Mouse (Mus musculus) neural tube, embryonic 11.5 days (tissue): ENCODE measurements around the gene Apoa2. TPM values are rescaled to one million over a fixed set of nuclear protein-coding genes. Genes with fewer than 3 reads are reported as not detected.

Source experiments
- ATAC-seq: fragments of 200-750 bp; cut with Nextera tagmentation; 2 replicates; pipeline ENCODE4 v1.8.0; 2017; ENCODE audit warnings: moderate number of reproducible peaks, mild to moderate bottlenecking, moderate TSS enrichment, moderate library complexity; ENCODE audit not compliant: insufficient read depth, low FRiP score, low TSS enrichment
- DNase-seq: peaks from one replicate; pipeline ENCODE4 v3.0.0-alpha.2; 2015; ENCODE audit warnings: low spot score
- H3K27ac ChIP-seq: fragments of 300-500 bp; sonication (generic); 2 replicates; pipeline ENCODE4 v1.5.1; 2014; ENCODE audit warnings: low read depth, mild to moderate bottlenecking, low read length
- H3K27me3 ChIP-seq: fragments of 300-500 bp; sonication (generic); 2 replicates; pipeline ENCODE4 v1.6.1; 2014; ENCODE audit warnings: mild to moderate bottlenecking, low read length, mixed read lengths; ENCODE audit not compliant: control insufficient read depth, insufficient read depth
- H3K36me3 ChIP-seq: fragments of 300-500 bp; sonication (generic); 2 replicates; pipeline ENCODE4 v1.6.1; 2014; ENCODE audit warnings: mild to moderate bottlenecking, low read length, moderate library complexity, mixed read lengths; ENCODE audit not compliant: control insufficient read depth, insufficient read depth
- H3K4me1 ChIP-seq: fragments of 300-500 bp; sonication (generic); 2 replicates; pipeline ENCODE4 v1.6.1; 2014; ENCODE audit warnings: low read length, mixed read lengths; ENCODE audit not compliant: control insufficient read depth, insufficient read depth
- H3K4me2 ChIP-seq: fragments of 300-500 bp; sonication (generic); 2 replicates; pipeline ENCODE4 v1.6.1; 2014; ENCODE audit warnings: low read depth, mild to moderate bottlenecking, moderate library complexity
- H3K4me3 ChIP-seq: fragments of 300-500 bp; sonication (generic); 2 replicates; pipeline ENCODE4 v1.5.1; 2014; ENCODE audit warnings: low read depth, low read length
- H3K9ac ChIP-seq: fragments of 300-500 bp; sonication (generic); 2 replicates; pipeline ENCODE4 v1.6.1; 2014; ENCODE audit warnings: mild to moderate bottlenecking, low read length
- H3K9me3 ChIP-seq: fragments of 300-500 bp; sonication (generic); 2 replicates; pipeline ENCODE4 v1.6.1; 2016; ENCODE audit warnings: low read length; ENCODE audit not compliant: control insufficient read depth
- WGBS: fragments of 180-500 bp; shearing (Covaris S2); extraction: QIAGEN DNeasy Blood & Tissue Kit; methylation state at CpG from one replicate; pipeline ENCODE4 v1.1.7; 2014; 5-methylcytosine and 5-hydroxymethylcytosine counted together
- polyA plus RNA-seq: library from polyadenylated mRNA; unstranded; fragments of >200 nt; fragmentation: Nextera tagmentation; extraction: Ambion mirVana; gene quantifications from 2 replicates; pipeline ENCODE4 v1.2.1, GENCODE M21; 2014

Apoa2 gene
- polyA plus RNA-seq, 1 experiment from 2014 or later = 4.9 TPM

DNA sequence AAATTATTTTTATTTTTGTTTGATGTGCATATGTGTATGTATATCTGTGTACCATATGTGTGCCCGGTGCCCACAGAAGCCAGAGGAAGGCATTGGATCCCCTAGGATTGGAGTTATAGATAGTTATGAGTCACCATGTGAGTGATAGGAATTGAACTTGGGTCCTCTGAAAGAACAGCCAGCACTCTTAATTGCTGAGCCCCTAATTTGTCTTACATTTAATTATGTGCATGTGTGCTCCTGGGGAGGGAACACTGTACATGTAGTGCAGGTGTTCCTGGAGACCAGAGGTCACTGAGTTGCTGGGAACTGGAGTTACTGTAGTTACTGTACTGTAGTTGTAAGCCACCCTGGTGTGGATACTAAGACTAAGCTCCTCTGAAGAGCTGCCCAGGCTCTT is 24.1 kb upstream of the Apoa2 start:
- H3K36me3 ChIP-seq = no peaks in the 10 kb centered on the region
- WGBS = 98% methylated on average over 1 of the region's 1 CpGs
- H3K9me3 ChIP-seq = no peaks in the 10 kb centered on the region
- no peak overlapping the region for H3K4me2 ChIP-seq
- no peak overlapping the region for H3K4me3 ChIP-seq
- H3K27me3 ChIP-seq = peaks cover 11% of the 10 kb centered on the region
- H3K27ac ChIP-seq = no peak overlapping the region
- ATAC-seq (no peak), DNase-seq (no peak)
- H3K4me1 ChIP-seq = no peaks in the 10 kb centered on the region; the same call in 1 of the 2 replicates
- H3K9ac ChIP-seq = no peak overlapping the region

DNA sequence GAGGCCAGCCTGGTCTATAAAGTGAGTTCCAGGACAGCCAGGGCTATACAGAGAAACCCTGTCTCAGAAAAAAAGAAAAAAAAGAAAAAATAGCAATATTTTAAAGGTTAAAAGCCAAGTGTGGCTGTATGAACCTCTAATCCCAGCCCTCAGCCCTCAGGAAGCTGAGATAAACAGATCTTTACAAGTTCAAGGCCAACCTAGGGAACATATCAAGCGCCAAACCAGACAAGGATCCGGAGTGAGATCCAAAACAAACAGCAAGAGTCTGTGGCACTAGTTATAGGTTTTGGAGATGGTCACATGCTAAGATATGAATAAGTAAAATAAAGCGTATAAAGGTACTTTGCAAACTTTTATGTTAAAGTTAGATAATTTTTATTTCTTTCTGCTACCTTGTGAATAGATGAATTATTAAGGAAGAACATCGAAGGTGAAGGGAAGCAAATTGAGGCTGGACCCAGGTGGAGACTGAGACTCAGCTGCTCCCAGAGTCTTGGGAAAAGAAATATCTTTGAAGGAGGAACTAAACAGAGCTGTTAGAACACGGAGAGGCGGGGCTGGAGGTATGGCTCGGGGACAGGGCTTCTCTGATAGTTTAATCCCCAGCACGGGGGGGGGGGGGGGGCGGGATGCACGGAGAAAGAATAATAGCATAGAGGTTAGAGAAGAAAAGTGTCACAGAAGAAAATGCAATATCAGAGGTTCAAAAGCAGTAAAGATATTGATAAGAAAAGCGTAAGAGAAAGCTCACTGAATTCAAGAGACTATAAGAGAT is 21.2 kb upstream of the Apoa2 start:
- Histone ChIP-seq H3K9ac (no peak overlapping the region), H3K27ac (no peak overlapping the region), H3K4me3 (no peak overlapping the region), H3K9me3 (no peaks in the 10 kb centered on the region), H3K4me2 (no peak overlapping the region), H3K27me3 (no peaks in the 10 kb centered on the region), H3K36me3 (no peaks in the 10 kb centered on the region), H3K4me1 (no peaks in the 10 kb centered on the region)
- ATAC-seq = no peak
- 70% methylated on average over 9 of the region's 11 CpGs for WGBS
- no peak for DNase-seq

DNA sequence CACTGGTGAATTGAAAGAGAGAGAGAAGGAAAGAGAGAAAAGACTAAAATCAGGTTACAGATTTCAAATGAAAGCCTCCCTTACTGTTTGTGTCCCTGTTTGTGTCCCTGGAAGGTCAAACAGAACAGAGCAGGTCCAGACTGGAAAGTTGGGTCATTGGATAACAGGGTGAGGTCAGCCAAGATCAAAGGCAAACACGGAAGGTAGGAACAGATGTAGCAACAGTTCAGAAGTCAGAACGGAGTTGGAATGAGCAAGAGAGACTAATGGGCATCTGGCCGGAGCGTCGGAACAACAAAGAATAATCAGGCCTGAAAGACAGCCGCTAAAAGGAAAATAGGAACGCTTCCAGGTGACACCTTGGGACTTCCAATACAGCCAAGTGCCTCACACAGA is 20.6 kb upstream of the Apoa2 start:
- ATAC-seq (no peak), DNase-seq (no peak)
- Histone ChIP-seq H3K27ac (no peak overlapping the region), H3K36me3 (no peaks in the 10 kb centered on the region), H3K4me1 (no peaks in the 10 kb centered on the region), H3K27me3 (no peaks in the 10 kb centered on the region), H3K9me3 (no peaks in the 10 kb centered on the region), H3K4me2 (no peak overlapping the region), H3K4me3 (no peak overlapping the region), H3K9ac (no peak overlapping the region)
- WGBS = 70% methylated on average over 7 of the region's 7 CpGs

DNA sequence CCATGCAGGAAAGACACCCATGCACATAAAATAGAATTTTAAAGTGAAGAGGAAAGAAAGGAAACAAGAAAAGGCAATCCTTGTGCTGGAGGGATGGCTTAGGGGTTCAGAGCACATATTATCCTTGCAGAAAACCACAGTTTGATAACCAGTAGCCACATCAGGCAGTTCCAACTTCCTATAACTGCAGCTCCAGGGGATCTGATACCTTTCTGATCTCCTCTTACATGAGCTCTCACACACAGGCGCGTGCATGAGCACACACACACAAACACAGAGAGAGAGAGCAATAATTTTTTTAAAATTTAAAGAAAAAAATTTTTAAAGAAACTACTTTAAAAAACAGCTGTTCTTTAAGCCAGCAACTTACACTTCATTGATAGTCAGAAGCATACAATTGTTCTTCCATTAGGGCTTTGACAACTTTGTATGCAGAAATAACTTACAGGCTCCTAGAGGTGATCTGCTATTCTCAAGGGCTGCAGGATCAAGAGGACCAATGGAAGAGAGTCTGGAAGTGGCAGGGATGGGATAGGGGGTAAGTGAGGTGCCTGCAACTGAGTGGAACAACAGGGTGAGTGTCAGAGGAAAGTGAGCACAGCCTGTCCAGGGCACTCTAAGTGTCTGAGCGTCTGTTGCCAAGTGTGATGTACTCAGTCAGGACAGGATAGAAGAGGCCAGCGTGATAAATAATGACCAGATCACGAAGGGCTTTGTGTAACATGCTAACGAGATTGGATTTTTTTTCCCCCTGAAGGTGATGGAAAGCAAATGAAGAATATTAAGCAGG is 19.0 kb upstream of the Apoa2 start:
- Histone ChIP-seq H3K27ac (no peak overlapping the region), H3K9me3 (no peaks in the 10 kb centered on the region), H3K4me3 (no peak overlapping the region), H3K27me3 (no peaks in the 10 kb centered on the region), H3K9ac (no peak overlapping the region), H3K4me2 (no peak overlapping the region), H3K4me1 (no peaks in the 10 kb centered on the region), H3K36me3 (no peaks in the 10 kb centered on the region)
- DNase-seq (no peak), ATAC-seq (no peak)
- WGBS = 69% methylated on average over 6 of the region's 6 CpGs

DNA sequence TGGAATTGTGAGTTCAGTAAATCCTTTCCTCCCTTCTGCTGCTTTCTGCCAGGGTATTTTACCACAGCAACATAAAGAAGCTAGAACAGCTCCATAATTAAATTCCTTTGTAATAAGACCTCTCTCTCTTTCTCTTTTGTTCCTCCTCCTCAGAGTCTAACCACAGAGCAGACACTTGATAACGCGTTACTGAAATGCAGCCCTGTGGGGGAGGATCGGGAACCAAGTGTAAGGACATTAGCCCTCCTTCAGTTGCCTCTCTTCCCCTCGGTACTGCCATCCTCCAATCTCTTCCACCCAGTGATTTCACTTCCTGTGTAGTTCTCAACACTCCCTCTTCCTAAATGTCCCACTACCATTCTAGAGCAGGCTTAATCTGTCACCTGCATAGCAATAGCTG is 15.4 kb upstream of the Apoa2 start:
- no peaks in the 10 kb centered on the region for H3K36me3 ChIP-seq
- no peak overlapping the region for H3K27ac ChIP-seq
- H3K9ac ChIP-seq = no peak overlapping the region
- H3K4me1 ChIP-seq = no peaks in the 10 kb centered on the region
- 32% methylated on average over 4 of the region's 4 CpGs for WGBS
- no peak overlapping the region for H3K4me3 ChIP-seq
- ATAC-seq = no peak
- H3K4me2 ChIP-seq = no peak overlapping the region
- DNase-seq = no peak
- H3K9me3 ChIP-seq = no peaks in the 10 kb centered on the region
- H3K27me3 ChIP-seq = no peaks in the 10 kb centered on the region

DNA sequence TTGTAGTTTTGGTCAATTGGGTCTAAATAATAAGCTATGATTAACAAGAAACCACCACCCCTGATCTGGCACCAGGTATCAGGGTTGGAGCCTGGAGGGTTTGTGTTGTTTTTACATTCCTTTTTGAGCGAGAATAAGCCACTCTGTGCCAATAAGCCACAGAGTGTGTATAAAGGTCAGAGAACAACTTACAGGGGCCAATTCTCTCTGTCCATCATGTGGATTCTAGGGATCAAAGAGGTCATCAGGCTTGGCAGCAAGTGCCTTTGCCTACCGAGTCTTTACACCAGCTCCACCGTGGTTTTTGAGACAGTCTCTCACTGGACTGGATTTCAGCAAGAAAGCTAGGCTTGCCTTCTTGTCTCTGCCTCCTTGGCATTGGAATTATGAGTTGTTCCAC is 12.0 kb upstream of the Apoa2 start:
- ATAC-seq = no peak
- 72% methylated on average over 3 of the region's 3 CpGs for WGBS

DNA sequence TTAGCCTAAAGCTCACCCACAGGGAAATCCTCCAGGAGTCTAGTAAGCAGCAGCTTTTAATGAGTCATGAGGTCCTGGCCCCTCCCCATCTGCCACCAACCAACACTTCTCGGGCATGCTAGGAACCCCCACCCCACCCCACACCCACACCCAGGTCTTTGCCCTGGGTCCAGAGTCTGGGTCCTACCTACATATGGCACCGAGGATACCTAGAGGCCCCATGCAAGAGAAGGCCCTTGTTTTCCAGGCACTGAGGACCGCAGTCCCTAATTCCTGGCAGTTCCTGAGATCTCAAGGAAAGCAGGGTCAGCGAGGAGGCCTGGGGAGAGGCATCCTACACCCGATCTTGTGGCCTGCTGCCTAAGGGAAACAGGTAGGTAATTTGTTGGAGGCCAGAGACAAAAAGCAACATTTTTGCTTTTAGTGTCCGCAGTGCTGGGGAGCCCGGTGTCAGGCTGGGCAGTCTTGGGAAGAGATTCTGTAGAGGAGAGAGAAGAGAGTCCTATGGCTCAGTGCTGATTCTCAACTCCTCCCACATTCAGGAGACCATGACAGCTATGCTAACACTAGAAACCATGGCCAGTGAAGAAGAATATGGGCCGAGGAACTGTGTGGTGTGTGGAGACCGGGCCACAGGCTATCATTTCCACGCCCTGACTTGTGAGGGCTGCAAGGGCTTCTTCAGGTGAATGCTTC is 10.9 kb upstream of the Apoa2 start, which contains the start of gene Nr1i3:
TSS of gene Nr1i3 (plus strand) at position 170 of the 696 bp plus-strand sequence.
- H3K4me3 ChIP-seq = no peak within 1 kb of the TSS
- DNase-seq = no peak
- no peaks in the 10 kb centered on the region for H3K9me3 ChIP-seq
- no peak within 1 kb of the TSS for H3K27ac ChIP-seq
- H3K4me2 ChIP-seq = no peak within 1 kb of the TSS
- H3K9ac ChIP-seq = no peak within 1 kb of the TSS
- no peaks in the 10 kb centered on the region for H3K36me3 ChIP-seq
- 75% methylated on average over 10 of the region's 10 CpGs for WGBS
- ATAC-seq = no peak
- H3K4me1 ChIP-seq = no peaks in the 10 kb centered on the region
- H3K27me3 ChIP-seq = no peaks in the 10 kb centered on the region

More for the DNA sequence above, 12.0 kb upstream of the Apoa2 start:
- Histone ChIP-seq H3K4me2 (no peak overlapping the region), H3K9ac (no peak overlapping the region), H3K27me3 (no peaks in the 10 kb centered on the region), H3K4me1 (no peaks in the 10 kb centered on the region), H3K36me3 (no peaks in the 10 kb centered on the region), H3K9me3 (no peaks in the 10 kb centered on the region), H3K4me3 (no peak overlapping the region), H3K27ac (no peak overlapping the region)
- DNase-seq = no peak

DNA sequence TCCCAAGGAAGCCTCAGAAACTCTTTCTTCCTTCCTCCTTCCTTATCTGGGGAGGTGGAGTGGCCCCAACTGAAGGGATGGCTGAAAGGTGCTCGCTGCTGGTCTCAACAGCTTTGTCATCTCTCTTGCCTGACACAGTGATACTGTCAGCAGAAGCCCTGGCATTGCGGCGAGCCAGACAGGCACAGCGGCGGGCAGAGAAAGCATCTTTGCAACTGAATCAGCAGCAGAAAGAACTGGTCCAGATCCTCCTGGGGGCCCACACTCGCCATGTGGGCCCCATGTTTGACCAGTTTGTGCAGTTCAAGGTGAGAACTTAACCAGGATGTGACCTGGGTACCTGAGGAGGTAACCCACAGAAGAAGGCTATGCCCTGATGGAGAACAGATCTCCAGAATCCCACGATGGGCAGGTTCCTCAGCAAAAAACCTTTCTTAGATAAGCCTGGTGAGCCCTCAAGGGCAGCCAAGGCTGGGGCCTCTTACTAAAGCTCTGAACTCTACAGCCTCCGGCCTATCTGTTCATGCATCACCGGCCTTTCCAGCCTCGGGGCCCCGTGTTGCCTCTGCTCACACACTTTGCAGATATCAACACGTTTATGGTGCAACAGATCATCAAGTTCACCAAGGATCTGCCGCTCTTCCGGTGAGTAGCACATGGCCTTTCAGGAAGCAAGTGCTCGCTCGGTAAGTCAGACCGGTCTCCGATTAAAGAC is 8.5 kb upstream of the Apoa2 start:
- Histone ChIP-seq H3K9ac (no peak overlapping the region), H3K4me3 (no peak overlapping the region), H3K4me1 (0 out of 2 replicates have a peak, but pooled peaks cover under 1% of the 10 kb centered on the region), H3K27me3 (no peaks in the 10 kb centered on the region), H3K4me2 (no peak overlapping the region), H3K36me3 (no peaks in the 10 kb centered on the region), H3K27ac (no peak overlapping the region), H3K9me3 (no peaks in the 10 kb centered on the region)
- DNase-seq (no peak), ATAC-seq (no peak)
- WGBS = 90% methylated on average over 18 of the region's 18 CpGs
